Mouse (Mus musculus) adrenal gland, adult 10 weeks (tissue): ENCODE results near the gene Olfr1046. TPM values are rescaled to one million over a fixed set of nuclear protein-coding genes. Genes with fewer than 3 reads are reported as not detected.

Experiments
- polyA plus RNA-seq: library from polyadenylated mRNA; stranded (reverse); fragments of 350-450 nt; fragmentation: Illumina TruSeq; extraction: RNeasy Lipid Tissue Mini Kit (QIAGEN cat#74804); gene quantifications from one replicate; pipeline ENCODE4 v1.2.3, GENCODE M21; 2014; ENCODE audit warnings: low read depth, low replicate concordance

The Olfr1046 gene
- not detected for polyA plus RNA-seq

GRCm38 (mm10) chr2:86219214-86219613 is at the start of gene Olfr1046:
Gene Olfr1046 (minus strand): TSS chr2:86219314.

GRCm38 (mm10) chr2:86258228-86258627 is 39.1 kb upstream of the Olfr1046 start, which contains the start of gene Olfr1049:
Gene Olfr1049 (minus strand): TSS chr2:86258328.

GRCm38 (mm10) chr2:86240189-86240588 is 21.1 kb upstream of the Olfr1046 start, which contains the start of gene Olfr1048:
Gene Olfr1048 (minus strand): TSS chr2:86240289.

GRCm38 (mm10) chr2:86231301-86231700 is 12.2 kb upstream of the Olfr1046 start, which contains the start of gene Olfr1047:
Gene Olfr1047 (minus strand): TSS chr2:86231401.

GRCm38 (mm10) chr2:86202909-86203308 is 16.2 kb downstream of the Olfr1046 start, which contains the start of gene Olfr1045:
Gene Olfr1045 (minus strand): TSS chr2:86203009.

GRCm38 (mm10) chr2:86185583-86185982 is 33.5 kb downstream of the Olfr1046 start, which contains the start of gene Olfr52:
Gene Olfr52 (minus strand): TSS chr2:86185683.

GRCm38 (mm10) chr2:86177720-86178119 is 41.4 kb downstream of the Olfr1046 start, which contains the start of gene Olfr1044:
Gene Olfr1044 (minus strand): TSS chr2:86177820.

GRCm38 (mm10) chr2:86167422-86167821 is 51.7 kb downstream of the Olfr1046 start, which contains the start of gene Olfr1043:
Gene Olfr1043 (minus strand): TSS chr2:86167522.

Other genes with a start within 250 kb of the Olfr1046 start
- 0.17 TPM for gene Olfr1029, start 245.4 kb downstream of the Olfr1046 start, polyA plus RNA-seq
- gene Olfr1030, start 240.0 kb downstream of the Olfr1046 start, polyA plus RNA-seq, result not detected
- gene Olfr1031, start 229.0 kb downstream of the Olfr1046 start, polyA plus RNA-seq, result not detected
- not detected for gene Olfr1032, start 213.8 kb downstream of the Olfr1046 start, polyA plus RNA-seq
- gene Olfr1033, start 198.7 kb downstream of the Olfr1046 start, polyA plus RNA-seq, result 12.2 TPM
- gene Olfr1034, start 173.5 kb downstream of the Olfr1046 start, polyA plus RNA-seq, result 2.3 TPM
- gene Olfr1036, start 145.3 kb downstream of the Olfr1046 start, polyA plus RNA-seq, result not detected
- gene Olfr1037, start 131.9 kb downstream of the Olfr1046 start, polyA plus RNA-seq, result not detected
- gene Olfr1039, start 83.4 kb downstream of the Olfr1046 start, polyA plus RNA-seq, result not detected
- gene Olfr1040, start 72.6 kb downstream of the Olfr1046 start, polyA plus RNA-seq, result not detected
- not detected for gene Olfr1042, start 57.5 kb downstream of the Olfr1046 start, polyA plus RNA-seq
- not detected for gene Olfr1043, start 51.8 kb downstream of the Olfr1046 start, polyA plus RNA-seq
- not detected for gene Olfr1044, start 41.5 kb downstream of the Olfr1046 start, polyA plus RNA-seq
- gene Olfr52, start 33.6 kb downstream of the Olfr1046 start, polyA plus RNA-seq, result not detected
- gene Olfr1045, start 16.3 kb downstream of the Olfr1046 start, polyA plus RNA-seq, result not detected
- gene Olfr1047, start 12.1 kb upstream of the Olfr1046 start, polyA plus RNA-seq, result not detected
- not detected for gene Olfr1048, start 21.0 kb upstream of the Olfr1046 start, polyA plus RNA-seq
- not detected for gene Olfr1049, start 39.0 kb upstream of the Olfr1046 start, polyA plus RNA-seq
- not detected for gene Olfr1051, start 59.8 kb upstream of the Olfr1046 start, polyA plus RNA-seq
- not detected for gene Olfr1052, start 73.1 kb upstream of the Olfr1046 start, polyA plus RNA-seq
- not detected for gene Olfr1053, start 96.0 kb upstream of the Olfr1046 start, polyA plus RNA-seq
- gene Olfr1054, start 116.1 kb upstream of the Olfr1046 start, polyA plus RNA-seq, result not detected
- not detected for gene Olfr1055, start 131.0 kb upstream of the Olfr1046 start, polyA plus RNA-seq
- gene Olfr1056, start 143.2 kb upstream of the Olfr1046 start, polyA plus RNA-seq, result not detected
- not detected for gene Olfr1057, start 159.1 kb upstream of the Olfr1046 start, polyA plus RNA-seq
- gene Olfr1058, start 169.2 kb upstream of the Olfr1046 start, polyA plus RNA-seq, result not detected
- gene Olfr1061, start 194.7 kb upstream of the Olfr1046 start, polyA plus RNA-seq, result not detected
- gene Olfr1062, start 207.4 kb upstream of the Olfr1046 start, polyA plus RNA-seq, result not detected
- not detected for gene Olfr1065, start 231.3 kb upstream of the Olfr1046 start, polyA plus RNA-seq
- not detected for gene Olfr1066, start 237.0 kb upstream of the Olfr1046 start, polyA plus RNA-seq